Mouse (Mus musculus): ENCODE measurements around the gene Cyp2d34.

Gene Cyp2d34

GRCm38 (mm10) chr15:82620531-82621202, at the start of gene Cyp2d34:
Gene Cyp2d34 (minus strand): TSS chr15:82620946.
- no peak for DNase-seq (ENCODE audit: low read depth, low spot score)

GRCm38 (mm10) chr15:82656346-82656745, 35.6 kb upstream of the Cyp2d34 start:
- DNase-seq (ENCODE audit: low read depth, low spot score) = no peak

- DNase-seq (ENCODE audit: low read depth, low spot score) = no peak
These were observed 23.6 kb upstream of the Cyp2d34 start for GRCm38 (mm10) chr15:82644371-82644770.

- DNase-seq (ENCODE audit: low read depth, low spot score) = no peak
These were observed 23.0 kb upstream of the Cyp2d34 start for GRCm38 (mm10) chr15:82643771-82644170.

- no peak for DNase-seq (ENCODE audit: low read depth, low spot score)
These were observed 22.0 kb upstream of the Cyp2d34 start for GRCm38 (mm10) chr15:82642771-82643170.

GRCm38 (mm10) chr15:82641921-82642320, 21.2 kb upstream of the Cyp2d34 start:
- no peak for DNase-seq (ENCODE audit: low read depth, low spot score)

GRCm38 (mm10) chr15:82641390-82641789, 20.6 kb upstream of the Cyp2d34 start:
- DNase-seq (ENCODE audit: low read depth, low spot score) = no peak

- no peak for DNase-seq (ENCODE audit: low read depth, low spot score)
These were observed 19.5 kb upstream of the Cyp2d34 start for GRCm38 (mm10) chr15:82640201-82640600.

- no peak for DNase-seq (ENCODE audit: low read depth, low spot score)
These were observed 16.7 kb upstream of the Cyp2d34 start for GRCm38 (mm10) chr15:82637130-82638075.

- DNase-seq (ENCODE audit: low read depth, low spot score) = no peak
These were observed 14.2 kb upstream of the Cyp2d34 start for GRCm38 (mm10) chr15:82634976-82635375.

GRCm38 (mm10) chr15:82621993-82622392, 1.2 kb upstream of the Cyp2d34 start:
- no peak for DNase-seq (ENCODE audit: low read depth, low spot score)

- no peak for DNase-seq (ENCODE audit: low read depth, low spot score)
These were observed 2.3 kb downstream of the Cyp2d34 start for GRCm38 (mm10) chr15:82618362-82619020.

GRCm38 (mm10) chr15:82582621-82583020, 38.1 kb downstream of the Cyp2d34 start:
- DNase-seq (ENCODE audit: low read depth, low spot score) = no peak

GRCm38 (mm10) chr15:82579071-82579470, 41.7 kb downstream of the Cyp2d34 start:
- no peak for DNase-seq (ENCODE audit: low read depth, low spot score)

GRCm38 (mm10) chr15:82572856-82573255, 47.9 kb downstream of the Cyp2d34 start:
- DNase-seq (ENCODE audit: low read depth, low spot score) = no peak
